Mouse (Mus musculus) embryo, embryonic 10.5 days (tissue): ENCODE measurements around the gene Bahcc1.
A peak's percentile ranks its signal among the peaks of the same experiment; 100 is the strongest.

ENCODE experiments used
- DNase-seq: peaks from one replicate; pipeline ENCODE4 v3.0.0-alpha.2; 2015; ENCODE audit warnings: low spot score

Gene Bahcc1

DNA sequence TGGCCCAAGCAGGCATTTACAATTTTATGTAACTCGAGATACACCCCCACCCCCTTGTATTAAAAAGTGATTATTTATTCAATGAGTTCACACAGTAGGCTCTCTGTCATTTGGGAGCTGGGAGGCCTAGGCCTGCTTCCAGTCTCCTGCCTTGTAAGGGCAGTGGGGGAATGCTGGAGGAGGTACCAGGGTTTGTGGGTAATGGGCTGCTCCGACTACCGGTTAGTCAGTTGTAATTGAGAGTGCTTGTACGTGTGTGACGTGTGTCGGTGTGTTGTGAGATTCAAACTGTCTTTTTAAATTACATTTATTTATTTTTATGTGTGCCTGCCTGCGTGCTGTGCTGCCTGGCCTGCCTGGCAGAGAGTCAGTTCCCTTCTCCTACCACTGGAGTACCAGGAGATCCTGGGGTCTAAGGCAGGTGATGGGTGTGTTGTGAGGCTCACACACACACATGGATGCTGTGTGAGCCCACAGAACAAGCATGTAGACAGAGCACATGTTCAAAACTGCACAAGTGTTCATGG is 3.8 kb upstream of the Bahcc1 start:
- DNase-seq: peak; percentile 65

DNA sequence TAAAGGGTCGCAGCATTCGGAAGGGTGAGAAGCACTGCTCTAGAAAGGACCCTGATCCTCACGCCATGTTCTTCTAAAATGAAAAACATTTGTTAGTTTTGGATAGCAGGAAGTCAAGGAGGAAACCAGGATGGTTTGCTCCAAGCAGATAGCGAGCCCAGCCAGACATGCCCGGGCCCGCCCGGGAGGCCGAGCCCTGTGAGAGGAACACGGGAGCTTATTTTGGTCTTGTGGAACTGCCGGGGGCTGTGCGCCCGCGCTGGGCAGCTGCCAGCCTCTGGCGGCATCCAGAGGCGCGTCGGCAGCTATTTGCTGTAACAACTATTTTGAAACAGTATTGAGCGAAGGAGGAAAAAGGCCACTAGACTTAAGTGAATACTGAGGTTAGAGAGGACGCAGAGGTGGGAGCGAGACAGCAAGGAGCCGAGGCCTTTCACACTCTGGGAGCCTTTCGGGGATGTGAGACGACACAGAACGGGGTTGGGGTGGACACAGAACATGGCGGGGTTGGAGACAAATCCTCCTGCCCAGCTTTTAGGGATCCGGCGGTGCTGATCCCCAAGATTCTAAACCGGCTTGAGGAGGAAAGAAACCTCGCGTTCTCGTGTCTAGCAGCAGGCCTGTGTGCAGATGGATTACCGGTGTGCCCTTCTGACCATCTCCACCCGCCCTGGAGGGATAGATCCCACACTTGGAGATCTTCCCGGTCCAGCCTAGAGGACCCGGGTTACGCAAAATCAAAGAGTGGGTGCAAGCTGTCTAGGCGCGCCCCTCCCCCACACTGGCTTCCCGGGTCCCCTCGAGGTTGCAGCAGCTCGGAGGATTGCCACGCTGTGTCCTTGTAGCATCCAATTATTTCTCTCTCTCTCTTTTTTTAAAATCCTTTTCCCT is 2.6 kb upstream of the Bahcc1 start:
- peak; percentile 74 for DNase-seq

- peak; percentile 69 for DNase-seq
These were observed 1.8 kb upstream of the Bahcc1 start for GRCm38 (mm10) chr11:120230841-120231370.

DNA sequence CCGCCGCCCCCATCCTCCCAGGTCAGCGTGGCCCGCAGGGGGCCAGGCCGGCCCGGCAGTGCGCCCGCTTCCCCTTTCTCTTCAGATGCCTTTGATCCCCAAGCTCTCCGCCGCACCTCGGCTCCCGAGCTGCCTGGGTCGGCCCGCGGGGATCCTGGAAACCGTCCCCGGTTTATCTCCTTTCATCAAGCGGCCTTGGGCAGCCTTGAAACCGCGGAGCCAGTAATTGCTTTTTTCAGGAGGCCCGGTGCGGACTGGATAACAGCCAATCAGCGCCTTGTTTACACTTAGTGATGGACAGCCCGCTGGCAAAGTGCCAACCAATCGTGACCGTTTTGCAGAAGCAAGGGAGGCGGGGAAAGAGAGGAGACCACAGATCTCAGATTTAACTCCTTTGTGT is 1.4 kb upstream of the Bahcc1 start:
- peak; percentile 100 for DNase-seq

DNA sequence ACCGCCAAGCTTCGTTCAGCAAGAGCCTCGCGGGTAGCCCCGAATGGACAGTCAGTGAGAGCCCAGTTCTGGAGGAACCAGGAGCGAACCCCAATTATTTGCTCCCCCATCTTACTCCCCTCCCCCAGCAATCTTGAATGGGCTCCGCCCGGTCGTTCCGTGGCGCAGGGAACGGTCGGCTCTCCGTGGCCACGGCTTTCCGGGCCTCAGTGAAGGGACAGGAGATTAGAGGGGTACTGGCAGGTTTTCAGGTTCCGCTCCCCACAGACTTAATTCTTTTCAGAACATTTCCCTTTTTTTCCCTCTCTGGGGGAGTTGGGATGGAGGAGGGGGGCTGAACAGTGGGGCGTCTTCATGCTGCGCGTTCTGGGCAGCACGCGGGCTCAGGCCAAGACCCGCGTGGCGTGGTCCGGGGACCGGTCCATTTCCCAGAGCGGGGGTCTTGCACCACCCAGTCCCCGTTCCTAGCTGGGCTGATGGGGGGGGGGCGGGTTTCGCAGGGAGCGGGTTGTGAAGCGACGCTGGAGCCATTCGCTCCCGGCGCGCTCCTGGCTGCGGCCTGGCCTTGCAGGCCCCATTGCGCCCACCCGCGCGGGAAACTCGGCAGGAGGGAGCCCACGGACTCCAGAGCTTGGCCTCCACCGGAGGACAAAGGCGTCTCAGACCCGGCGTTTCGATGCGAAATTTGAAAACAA is 841 bp downstream of the Bahcc1 start:
- peak; percentile 73 for DNase-seq

DNA sequence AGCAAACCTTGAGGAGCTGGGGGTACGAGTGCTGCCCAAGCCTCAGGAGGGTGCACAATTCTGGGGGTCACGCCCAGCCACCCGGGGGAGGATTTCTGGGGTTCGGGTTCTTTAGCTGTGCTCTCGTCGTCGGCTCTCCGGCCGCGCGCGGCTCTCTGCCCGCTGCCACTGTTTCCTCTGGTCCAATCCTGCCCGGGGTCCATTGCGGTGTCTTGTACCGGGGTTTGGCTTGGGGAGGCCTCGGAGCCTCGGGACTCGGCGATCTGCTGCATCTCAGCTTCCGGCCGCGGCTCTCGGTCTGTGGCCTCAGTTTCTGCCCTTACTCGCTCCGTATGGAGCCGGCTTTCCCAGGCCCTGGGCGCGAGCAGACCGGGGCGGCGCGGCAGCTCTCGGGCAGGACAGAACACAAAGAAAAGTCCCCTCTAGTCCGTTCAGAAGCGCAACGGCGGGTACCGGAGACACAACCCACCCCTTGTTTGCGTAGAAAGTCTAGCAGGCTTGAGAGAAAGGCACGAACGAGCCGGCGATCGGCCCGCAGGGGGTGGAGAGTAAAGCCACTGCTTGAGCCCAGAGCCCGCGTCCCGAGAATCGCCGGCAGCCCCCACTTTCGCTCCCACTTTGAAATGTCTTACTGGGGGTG is 1.5 kb downstream of the Bahcc1 start:
- DNase-seq: peak; percentile 80

DNA sequence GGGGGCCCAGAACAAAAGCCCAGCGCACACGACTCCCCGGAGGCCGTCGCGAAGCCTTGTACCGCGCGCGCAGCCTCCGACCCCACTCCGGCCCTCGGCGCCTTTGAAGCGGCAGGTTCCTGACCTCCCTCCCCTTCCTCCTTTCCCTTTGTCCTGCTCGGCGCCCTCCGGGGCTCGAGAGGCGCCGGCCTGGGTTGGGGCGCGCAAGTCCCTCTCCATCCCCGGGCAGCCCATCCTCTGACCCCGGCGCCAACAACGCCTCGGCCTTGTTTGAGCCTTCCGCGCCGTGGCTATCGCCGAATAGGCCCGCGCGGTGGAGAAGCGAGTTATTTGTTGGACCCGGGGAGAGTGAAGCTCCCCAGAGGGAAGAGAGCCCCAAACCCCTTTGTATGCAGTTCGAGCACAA is 2.0 kb downstream of the Bahcc1 start:
- DNase-seq: peak; percentile 81

DNA sequence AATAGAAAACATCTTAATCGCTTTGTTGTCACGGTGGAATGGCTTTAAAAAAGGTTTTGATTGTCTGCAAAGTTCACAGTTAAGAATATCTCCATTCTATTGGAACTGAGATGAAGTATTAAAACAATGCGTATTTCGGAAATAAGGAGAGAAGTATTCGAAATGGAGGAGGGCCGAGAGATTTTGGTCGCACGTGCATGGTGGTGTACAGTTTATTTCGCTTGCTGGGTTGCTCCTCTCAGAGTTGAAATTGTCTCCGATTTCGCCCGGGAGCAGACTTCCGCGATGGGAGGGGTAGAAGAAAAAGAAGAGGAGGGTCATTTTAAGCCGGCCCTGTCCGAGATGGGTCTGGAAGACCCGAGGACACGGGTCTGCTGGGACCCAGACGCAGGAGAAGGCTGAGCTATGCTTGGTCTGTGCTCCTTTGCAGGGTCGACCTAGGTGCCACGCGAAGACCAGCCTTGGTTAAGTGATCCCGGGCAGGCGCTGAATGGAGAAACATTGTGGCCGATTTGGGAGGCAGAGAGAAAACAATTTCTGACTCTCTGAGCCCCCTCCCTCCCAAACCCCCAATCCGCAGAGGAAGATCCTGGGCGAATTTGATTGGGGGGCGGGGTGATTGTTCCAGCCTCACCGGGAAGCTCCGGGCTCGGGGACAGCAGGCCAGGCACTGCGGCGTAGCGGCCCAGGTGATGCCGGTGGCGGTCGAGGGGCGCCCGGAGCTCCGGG is 2.8 kb downstream of the Bahcc1 start:
- DNase-seq: peak; percentile 87

DNA sequence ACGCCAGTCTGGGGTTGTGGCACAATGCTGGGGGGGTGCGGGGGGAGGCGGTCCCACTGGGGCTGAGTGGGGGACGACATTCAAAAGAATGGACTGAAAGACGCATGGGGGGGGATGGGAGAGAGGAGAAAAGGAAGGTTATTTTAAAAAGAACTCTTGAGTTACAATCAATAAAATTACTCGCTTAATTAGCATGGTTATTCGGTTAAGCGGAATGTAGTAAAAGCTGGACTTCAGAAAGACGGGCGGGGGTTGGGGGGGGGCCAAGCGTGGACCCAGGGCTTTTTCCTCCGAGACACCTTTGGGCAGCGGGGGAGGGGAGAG is 3.3 kb downstream of the Bahcc1 start:
- no peak for DNase-seq

DNA sequence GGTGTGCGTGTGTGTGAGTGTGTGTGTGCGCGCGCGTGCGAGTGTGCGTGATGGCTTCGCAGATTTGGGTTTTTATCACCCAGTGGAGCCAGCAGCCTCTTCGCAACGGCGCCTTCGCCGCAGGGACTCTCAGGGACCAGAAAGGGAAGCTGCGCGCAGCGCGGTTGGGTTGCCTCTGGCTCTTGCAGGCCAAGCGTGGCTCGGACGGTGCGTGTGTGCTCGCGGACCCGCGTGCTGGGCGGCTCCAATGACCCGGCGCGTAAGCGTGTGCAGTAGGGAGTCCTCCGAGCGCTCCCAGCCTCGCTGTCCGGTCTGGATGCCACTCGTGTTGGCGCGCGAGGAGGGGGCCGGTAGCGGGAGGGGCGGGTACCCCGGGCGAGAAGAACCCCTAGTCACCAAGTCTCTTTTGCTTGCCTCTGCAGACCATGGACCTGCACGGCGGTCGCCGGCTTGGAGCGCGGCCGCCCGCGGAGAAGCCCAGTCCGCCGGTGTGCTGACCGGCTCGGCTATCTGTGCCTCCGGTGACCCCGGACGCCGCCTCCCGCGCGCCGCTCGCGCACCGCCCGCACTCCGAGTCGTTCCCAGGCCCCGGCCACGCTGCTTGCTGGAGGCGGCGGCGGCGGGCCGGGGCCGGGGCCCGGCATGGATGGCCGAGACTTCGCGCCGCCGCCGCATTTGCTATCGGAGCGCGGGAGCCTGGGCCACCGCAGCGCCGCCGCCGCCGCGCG is 3.9 kb downstream of the Bahcc1 start:
- DNase-seq: peak; percentile 86

- DNase-seq: peak; percentile 70
These were observed 4.7 kb downstream of the Bahcc1 start for GRCm38 (mm10) chr11:120237166-120238131.

- peak; percentile 67 for DNase-seq
These were observed 5.6 kb downstream of the Bahcc1 start for GRCm38 (mm10) chr11:120238306-120238705.

- DNase-seq: peak; percentile 75
These were observed 6.1 kb downstream of the Bahcc1 start for GRCm38 (mm10) chr11:120238751-120239359.

GRCm38 (mm10) chr11:120239581-120239991 is 6.8 kb downstream of the Bahcc1 start:
- DNase-seq: peak; percentile 67

- DNase-seq: peak; percentile 96
These were observed 7.5 kb downstream of the Bahcc1 start for GRCm38 (mm10) chr11:120240206-120240605.

DNA sequence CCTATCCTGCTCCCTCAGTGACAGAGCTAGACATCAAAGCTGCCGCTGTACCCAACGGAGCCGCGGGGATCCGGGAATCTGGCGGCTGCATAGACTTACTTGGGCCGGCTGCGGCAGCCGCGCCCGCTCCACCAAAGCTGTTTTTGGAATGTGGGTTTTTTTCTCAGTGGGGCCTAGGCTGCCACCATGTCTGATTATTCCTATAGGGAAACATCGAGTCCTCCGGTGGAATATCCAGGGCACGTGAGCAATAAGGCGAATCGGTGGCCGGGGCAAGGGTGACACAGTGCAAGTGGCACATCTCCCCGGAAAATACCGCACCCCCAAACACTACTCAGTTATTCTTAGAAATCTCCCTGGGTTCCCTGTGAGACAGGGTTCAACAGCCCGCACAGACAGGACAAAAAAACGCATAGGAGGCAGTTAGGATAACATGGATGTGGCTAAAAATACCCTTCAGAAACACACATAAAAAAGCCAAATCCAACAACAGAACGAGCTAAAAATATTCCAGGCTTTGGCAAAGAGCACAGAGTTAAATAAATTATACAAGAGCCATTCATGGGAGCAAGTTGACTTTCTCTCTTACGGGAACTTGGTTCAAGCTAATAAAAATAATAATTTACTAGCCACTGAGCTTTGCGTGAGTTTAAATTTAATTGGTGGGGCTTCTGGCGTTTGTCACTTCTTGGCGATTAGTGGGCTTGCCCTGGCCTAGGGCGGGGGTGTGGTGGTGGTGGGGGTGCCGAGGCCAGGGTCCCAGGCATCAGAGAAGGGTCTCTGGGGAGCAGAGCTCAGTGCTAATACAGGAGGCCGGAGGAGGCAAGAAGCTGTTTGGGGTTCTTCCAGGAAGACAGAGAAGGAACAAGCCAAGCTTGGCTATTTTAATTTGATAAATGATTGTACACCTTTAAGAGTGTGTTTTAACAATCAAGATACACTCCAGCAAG is 8.5 kb downstream of the Bahcc1 start:
- peak; percentile 81 for DNase-seq

DNA sequence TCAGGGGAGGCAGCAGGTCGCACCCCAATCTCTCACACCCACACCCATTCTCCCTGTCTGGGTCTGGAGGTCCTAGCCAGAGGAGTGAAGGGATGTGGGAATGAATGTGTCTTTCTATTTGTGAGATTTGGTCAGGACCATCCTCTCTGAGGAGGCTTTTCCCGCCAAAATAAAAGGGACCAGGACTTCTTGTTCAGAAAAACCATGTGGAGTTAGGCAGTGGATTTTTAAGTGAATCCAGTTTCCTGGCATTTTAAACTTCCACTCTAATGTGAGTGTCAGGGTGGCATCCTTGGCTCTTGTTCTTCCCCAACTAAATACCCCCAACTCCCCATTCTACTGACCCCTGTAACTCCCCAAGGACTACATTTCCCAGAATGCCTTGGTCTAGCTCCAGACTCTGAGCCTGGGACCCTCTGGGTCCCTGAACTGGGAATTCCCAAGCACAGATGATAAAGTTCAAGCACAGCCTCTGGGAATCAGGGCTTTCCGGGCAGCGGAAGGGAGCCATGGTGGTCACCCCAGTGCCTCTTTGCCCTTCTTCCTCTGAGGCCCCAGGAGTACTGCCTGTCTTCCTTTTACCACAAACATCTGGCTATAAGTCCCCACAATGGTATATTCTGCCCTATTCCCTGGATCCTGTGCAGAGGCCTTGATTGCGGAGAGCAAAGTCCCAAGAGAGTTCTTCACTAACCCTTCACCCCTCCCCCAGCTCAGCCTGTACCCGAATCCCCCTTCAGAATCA is 9.4 kb downstream of the Bahcc1 start:
- peak; percentile 70 for DNase-seq
